Mouse (Mus musculus) c-Kit-positive CD71-negative TER-119-negative erythroid progenitor cells, embryonic 14.5 days (primary cell): Measurements from ENCODE around the gene Ppp1r1c.

Experiments used
- DNase-seq: peaks from one replicate; pipeline ENCODE4 v3.0.0-alpha.2; 2013; ENCODE audit warnings: low read depth

The Ppp1r1c gene

GRCm38 (mm10) chr2:79865275-79865999 lies 157.9 kb downstream of the Ppp1r1c start:
- DNase-seq = peak; percentile 42
